Mouse (Mus musculus): ENCODE results near the gene Vmn1r78. TPM values are rescaled to one million over a fixed set of nuclear protein-coding genes. Genes with fewer than 3 reads are reported as not detected.
"Not testable (repeated sequence)": the region's sequence is repeated elsewhere in the genome, so short reads cannot be mapped to it uniquely, and the experiment has no call there.

Gene Vmn1r78
- total RNA-seq (2021): not detected
- long read RNA-seq: 0 reads

DNA sequence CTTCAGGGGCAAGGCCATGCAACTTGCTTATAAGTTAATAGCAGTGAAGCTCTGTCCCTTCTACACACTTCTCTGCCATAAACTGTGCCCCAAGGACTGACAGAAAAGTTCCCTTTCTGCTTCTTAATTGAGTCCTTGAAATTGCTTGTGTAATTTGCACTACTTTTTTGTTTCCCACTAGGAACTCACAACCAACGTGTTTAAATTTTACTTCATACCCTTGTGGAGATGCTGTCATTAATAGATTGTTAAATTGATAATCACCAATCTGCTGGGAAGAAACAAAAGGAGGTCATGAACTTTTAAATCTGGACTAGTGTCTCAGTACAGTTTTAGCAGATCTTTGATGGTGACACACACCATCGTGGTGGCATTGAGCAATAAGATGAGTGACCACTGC, at the start of gene Vmn1r78:
Gene Vmn1r78, plus strand, starts transcription at position 301 of the 400 bp plus-strand sequence.
- DNase-seq (ENCODE audit: low spot score in 2 of 2): no peak

- DNase-seq (ENCODE audit: low spot score in 2 of 2): not testable (repeated sequence)
Observed at GRCm38 (mm10) chr7:12156463-12156862, 6.4 kb downstream of the Vmn1r78 start.

DNA sequence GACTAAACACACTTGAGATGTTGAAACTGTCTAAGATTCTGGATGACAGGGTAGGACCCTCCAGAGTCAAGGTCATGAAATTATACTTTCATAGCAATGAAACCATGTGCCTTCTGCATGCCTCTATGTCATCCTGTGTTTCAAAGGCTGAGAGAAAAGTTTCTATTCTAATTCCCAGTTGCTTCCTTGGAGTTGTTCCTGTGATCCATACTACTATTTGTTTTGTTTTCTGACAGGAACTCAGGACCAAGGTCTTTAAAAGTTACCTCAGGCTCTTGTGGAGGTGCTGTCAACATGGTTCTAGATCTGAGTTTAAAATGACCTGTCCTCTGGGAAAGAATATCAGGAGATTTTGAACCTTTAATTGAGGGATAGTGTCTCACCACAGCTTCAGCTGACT, 20.9 kb downstream of the Vmn1r78 start, which contains the start of gene Vmn1r79:
Gene Vmn1r79, plus strand, starts transcription at position 301 of the 400 bp plus-strand sequence.
- DNase-seq (ENCODE audit: low spot score in 2 of 2): not testable (repeated sequence)

- DNase-seq (ENCODE audit: low spot score in 2 of 2): not testable (repeated sequence)
Observed at GRCm38 (mm10) chr7:12172926-12173325, 22.9 kb downstream of the Vmn1r78 start.

DNA sequence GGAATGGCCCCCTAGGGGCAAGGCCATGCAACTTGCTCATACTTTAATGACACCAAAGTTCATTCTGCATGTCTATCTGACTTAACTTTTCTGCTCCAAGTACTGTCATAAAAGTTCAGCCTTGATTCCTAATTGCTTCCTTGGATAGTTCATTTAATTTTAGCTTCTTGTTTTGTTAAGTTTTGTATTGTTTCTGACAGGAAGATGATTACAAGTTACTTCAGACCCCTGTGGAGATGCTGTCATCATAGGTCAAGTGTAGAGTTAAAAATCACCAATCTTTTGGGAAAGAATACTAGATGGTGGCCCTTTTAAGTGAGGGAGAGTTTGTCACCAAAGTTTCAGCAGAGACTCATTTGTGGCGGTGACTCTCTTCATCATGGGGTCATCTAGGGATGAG, 38.9 kb downstream of the Vmn1r78 start, which contains the start of gene Vmn1r80:
Gene Vmn1r80, plus strand, starts transcription at position 301 of the 400 bp plus-strand sequence.
- no peak for DNase-seq (ENCODE audit: low spot score in 2 of 2)

DNA sequence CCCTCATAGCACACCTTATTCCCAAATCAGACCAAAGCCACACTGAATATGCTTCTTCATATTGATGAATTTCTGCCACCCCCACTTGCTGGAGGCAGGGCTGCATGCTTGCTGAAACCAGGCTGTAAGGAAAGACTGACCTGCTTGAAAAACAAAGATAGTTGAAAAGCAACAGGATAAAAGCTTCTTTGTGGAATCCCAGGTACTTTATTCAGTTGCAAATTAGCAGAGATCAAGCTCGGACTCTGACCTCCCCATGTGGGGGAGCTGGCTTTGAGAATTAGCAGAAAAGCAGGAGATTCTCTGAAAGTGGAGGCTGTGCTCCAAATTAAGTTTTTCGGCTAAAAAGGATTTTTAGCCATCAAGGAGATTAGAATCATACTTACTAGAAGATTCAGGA, 54.1 kb downstream of the Vmn1r78 start:
- DNase-seq (ENCODE audit: low spot score in 2 of 2): no peak

Other genes starting within 250 kb of the Vmn1r78 start
- gene Vmn1r76, start 212.0 kb upstream of the Vmn1r78 start, total RNA-seq (2021): not detected
- gene Vmn1r77, start 113.5 kb upstream of the Vmn1r78 start, total RNA-seq (2021): not detected
- gene Vmn1r79, start 21.0 kb downstream of the Vmn1r78 start, total RNA-seq (2021): not detected
- not detected for gene Vmn1r80, start 39.0 kb downstream of the Vmn1r78 start, total RNA-seq (2021)
- under 1 TPM; 0.02 to 0.04 TPM for gene Vmn1r81, start 118.0 kb downstream of the Vmn1r78 start, total RNA-seq (2021)
- gene Vmn1r82, start 150.2 kb downstream of the Vmn1r78 start, total RNA-seq (2021): not detected
- not detected for gene Vmn1r83, start 179.2 kb downstream of the Vmn1r78 start, total RNA-seq (2021)
- not detected for gene Vmn1r84, start 219.0 kb downstream of the Vmn1r78 start, total RNA-seq (2021)